Mouse (Mus musculus) yolk sac, embryonic 10.5 days (tissue): Measurements from ENCODE around the gene Cdh13.

Experiments used
- DNase-seq: peaks from one replicate; pipeline ENCODE4 v3.0.0-alpha.2; 2017; ENCODE audit warnings: low spot score

Gene Cdh13

GRCm38 (mm10) chr8:118569366-118569765 is 285.8 kb downstream of the Cdh13 start:
- DNase-seq = no peak

GRCm38 (mm10) chr8:118581256-118581655 is 297.7 kb downstream of the Cdh13 start:
- no peak for DNase-seq

GRCm38 (mm10) chr8:118582185-118582584 is 298.7 kb downstream of the Cdh13 start:
- DNase-seq = no peak

- DNase-seq = no peak
Observed at GRCm38 (mm10) chr8:118587981-118588380, 304.4 kb downstream of the Cdh13 start.

- DNase-seq = no peak
Observed at GRCm38 (mm10) chr8:118596816-118597215, 313.3 kb downstream of the Cdh13 start.

GRCm38 (mm10) chr8:118601376-118601775 is 317.8 kb downstream of the Cdh13 start:
- DNase-seq = no peak

GRCm38 (mm10) chr8:118602074-118602473 is 318.5 kb downstream of the Cdh13 start:
- no peak for DNase-seq

GRCm38 (mm10) chr8:118611551-118611950 is 328.0 kb downstream of the Cdh13 start:
- DNase-seq = no peak

GRCm38 (mm10) chr8:118618195-118618594 is 334.7 kb downstream of the Cdh13 start:
- DNase-seq = no peak

GRCm38 (mm10) chr8:118626425-118626824 is 342.9 kb downstream of the Cdh13 start:
- no peak for DNase-seq

GRCm38 (mm10) chr8:118627737-118628136 is 344.2 kb downstream of the Cdh13 start:
- no peak for DNase-seq

- DNase-seq = no peak
Observed at GRCm38 (mm10) chr8:118628702-118629101, 345.2 kb downstream of the Cdh13 start.

GRCm38 (mm10) chr8:118635296-118636060 is 351.9 kb downstream of the Cdh13 start:
- DNase-seq = no peak

GRCm38 (mm10) chr8:118639606-118640005 is 356.1 kb downstream of the Cdh13 start:
- no peak for DNase-seq

GRCm38 (mm10) chr8:118641799-118642198 is 358.3 kb downstream of the Cdh13 start:
- no peak for DNase-seq

- DNase-seq = no peak
Observed at GRCm38 (mm10) chr8:118648801-118649537, 365.4 kb downstream of the Cdh13 start.

- DNase-seq = no peak
Observed at GRCm38 (mm10) chr8:118649981-118650380, 366.4 kb downstream of the Cdh13 start.

GRCm38 (mm10) chr8:118662001-118662829 is 378.7 kb downstream of the Cdh13 start:
- DNase-seq = no peak

GRCm38 (mm10) chr8:118665081-118665480 is 381.5 kb downstream of the Cdh13 start:
- DNase-seq = no peak

GRCm38 (mm10) chr8:118667736-118668135 is 384.2 kb downstream of the Cdh13 start:
- no peak for DNase-seq

GRCm38 (mm10) chr8:118676233-118676632 is 392.7 kb downstream of the Cdh13 start:
- DNase-seq = no peak

- no peak for DNase-seq
Observed at GRCm38 (mm10) chr8:118679347-118679746, 395.8 kb downstream of the Cdh13 start.
